ENCODE assay signal across 13 mouse cellular contexts in genomic region chr19:24023351-24023750, GRCm38 (mm10). TPM values are rescaled to one million over a fixed set of nuclear protein-coding genes. Genes with fewer than 3 reads are reported as not detected.
"Had no signal": no experiment of that assay in that cellular context is flagged by ENCODE, and none has a peak within 500 bp of the region (broad histone marks: within the 10 kb centered on the region; RNA-seq: fewer than 3 reads in every experiment).

No protein-coding gene starts in this region.

- H3K9me3 ChIP-seq: kidney, embryonic 15.5 days; limb, embryonic 13.5 days; neural tube, embryonic 15.5 days had no signal

- H3K27me3 ChIP-seq: kidney, embryonic 15.5 days had no signal

- H3K4me3 ChIP-seq: kidney, embryonic 15.5 days; limb, embryonic 13.5 days; myocyte; neural tube, embryonic 15.5 days had no signal

- H3K4me2 ChIP-seq: kidney, embryonic 15.5 days; limb, embryonic 13.5 days; neural tube, embryonic 15.5 days had no signal

- H3K36me3 ChIP-seq: kidney, embryonic 15.5 days; limb, embryonic 13.5 days; neural tube, embryonic 15.5 days had no signal

- H3K9ac ChIP-seq: kidney, embryonic 15.5 days; limb, embryonic 13.5 days; liver, embryonic 14.5 days; neural tube, embryonic 15.5 days had no signal

- DNase-seq: kidney, postnatal 14 days; left cerebral cortex, postnatal 4 days; lung, adult 18-20 months; right cerebral cortex, adult 18-20 months; right cerebral cortex, postnatal 25 days; thymus, postnatal 4 days had no signal

- H3K4me1 ChIP-seq: kidney, embryonic 15.5 days; limb, embryonic 13.5 days; neural tube, embryonic 15.5 days had no signal

- H3K27ac ChIP-seq: kidney, embryonic 15.5 days; limb, embryonic 13.5 days; liver, embryonic 14.5 days; neural tube, embryonic 15.5 days; stomach, postnatal 0 days had no signal

RNA-seq across cellular contexts. Expression of gene Fam189a2, which starts 7.5 kb away (rescaled TPM):
- total RNA-seq: megakaryocyte-erythroid progenitor cell, adult 5-6 weeks had no signal
